Mouse (Mus musculus): ENCODE measurements around the gene Pdcd1lg2.

GRCm38 (mm10) chr19:29486545-29487206 is 76.0 kb downstream of the Pdcd1lg2 start:
- no peak for TF ChIP-seq POLR2A (IDR thresholded peaks at IDR 0.05; ENCODE audit: borderline replicate concordance, insufficient read depth, low read length)
- no peak for TF ChIP-seq CTCF (IDR thresholded peaks at IDR 0.05; ENCODE audit: borderline replicate concordance, insufficient read depth, low read depth, low read length)
